Mouse (Mus musculus) liver, embryonic 14.5 days (tissue): ENCODE measurements around the gene Ppp2ca. TPM values are rescaled to one million over a fixed set of nuclear protein-coding genes. Genes with fewer than 3 reads are reported as not detected.

Experiments used
- ATAC-seq: fragments of 200-750 bp; cut with Nextera tagmentation; 2 replicates; pipeline ENCODE4 v1.8.0; 2017; ENCODE audit warnings: moderate number of reproducible peaks, mild to moderate bottlenecking, moderate library complexity; ENCODE audit not compliant: insufficient read depth
- DNase-seq, 3 experiments: peaks; one replicate each; pipeline ENCODE4 v3.0.0-alpha.2; 2012 to 2013; ENCODE audit warnings: low read depth in 3 of 3, low spot score in 3 of 3
- H3K27ac ChIP-seq: fragments of 300-500 bp; sonication (generic); 2 replicates; pipeline ENCODE4 v1.5.1; 2014; ENCODE audit warnings: moderate library complexity, mild to moderate bottlenecking, control low read depth, inconsistent platforms
- H3K27me3 ChIP-seq: fragments of 300-500 bp; sonication (generic); 2 replicates; pipeline ENCODE4 v1.6.1; 2014; ENCODE audit warnings: mild to moderate bottlenecking, low read length, moderate library complexity; ENCODE audit not compliant: control insufficient read depth, insufficient read depth
- H3K36me3 ChIP-seq: fragments of 300-500 bp; sonication (generic); replicated peaks from 2 replicates; pipeline ENCODE4 v1.6.1; 2014; ENCODE audit warnings: low read depth; ENCODE audit not compliant: control insufficient read depth, insufficient read depth
- H3K4me1 ChIP-seq, 2 experiments: fragments of 200-500 bp in 1 of 2; fragments of 300-500 bp in 1 of 2; sonication (generic) in 1 of 2; replicated peaks; 2 replicates each; pipeline ENCODE4 v1.6.1; 2012 to 2014; ENCODE audit warnings: antibody characterized with exemption in 1 of 2, inconsistent platforms in 1 of 2, low read length in 1 of 2; ENCODE audit not compliant: control insufficient read depth in 2 of 2, insufficient read depth in 2 of 2
- H3K4me2 ChIP-seq: fragments of 300-500 bp; sonication (generic); 2 replicates; pipeline ENCODE4 v1.6.1; 2014; ENCODE audit warnings: low read depth, mild to moderate bottlenecking, control low read depth, moderate library complexity
- H3K4me3 ChIP-seq, 2 experiments: fragments of 200-500 bp in 1 of 2; fragments of 300-500 bp in 1 of 2; sonication (generic) in 1 of 2; 2 replicates each; pipeline ENCODE4 v1.5.1; 2012 to 2014; ENCODE audit warnings: low read depth in 2 of 2, low read length in 2 of 2, mild to moderate bottlenecking in 2 of 2, control low read depth in 1 of 2, inconsistent platforms in 1 of 2, moderate library complexity in 1 of 2; ENCODE audit not compliant: insufficient read depth in 1 of 2
- H3K9ac ChIP-seq: fragments of 300-500 bp; sonication (generic); replicated peaks from 2 replicates; pipeline ENCODE4 v1.6.1; 2014; ENCODE audit warnings: mild to moderate bottlenecking, control low read depth, moderate library complexity
- H3K9me3 ChIP-seq: fragments of 300-500 bp; sonication (generic); 2 replicates; pipeline ENCODE4 v1.6.1; 2016; ENCODE audit warnings: low read length, mixed read lengths; ENCODE audit not compliant: control insufficient read depth
- CTCF ChIP-seq: IDR thresholded peaks from 2 replicates; pipeline ENCODE4 v1.5.1; 2016; ENCODE audit warnings: antibody characterized with exemption, low read depth, control low read depth
- EP300 ChIP-seq: IDR thresholded peaks from 2 replicates; pipeline ENCODE4 v1.6.1; 2016; ENCODE audit warnings: antibody characterized with exemption, low read depth
- WGBS: fragments of 180-500 bp; shearing (Covaris S2); extraction: QIAGEN DNeasy Blood & Tissue Kit; methylation state at CpG from one replicate; pipeline ENCODE4 v1.1.7; 2014; ENCODE audit not compliant: insufficient replicate concordance; 5-methylcytosine and 5-hydroxymethylcytosine counted together
- polyA plus RNA-seq, 2 experiments: library from polyadenylated mRNA; depleted of rRNA in 1 of 2; stranded (reverse) in 1 of 2; unstranded in 1 of 2; fragments of >200 nt; fragmentation: Nextera tagmentation in 1 of 2; extraction: Ambion mirVana in 1 of 2; gene quantifications; 2 replicates each; pipeline versions ENCODE4 v1.2.1 to v1.2.3; 2012 to 2014

Gene Ppp2ca
- polyA plus RNA-seq, 2 experiments, result 24.0 to 37.5 TPM

- no peaks in the 10 kb centered on the region for H3K27me3 ChIP-seq
- H3K9me3 ChIP-seq, result no peaks in the 10 kb centered on the region
- H3K4me2 ChIP-seq, result no peak overlapping the region
- TF ChIP-seq CTCF (no peak), EP300 (no peak)
- H3K36me3 ChIP-seq, result no peaks in the 10 kb centered on the region
- DNase-seq (no peak), ATAC-seq (no peak)
- no peak overlapping the region for H3K9ac ChIP-seq
- peaks cover 10 to 29% of the 10 kb centered on the region in 2 experiments for H3K4me1 ChIP-seq
- no peak overlapping the region for H3K27ac ChIP-seq
- WGBS, result 75% methylated on average over 8 of the region's 8 CpGs
- no peak overlapping the region for H3K4me3 ChIP-seq
These were observed 24.8 kb upstream of the Ppp2ca start for GRCm38 (mm10) chr11:52073528-52074170.

- H3K27ac ChIP-seq, result no peak overlapping the region; the same call in 1 of the 2 replicates
- DNase-seq (peak in 1 of 3 experiments; percentile 47), ATAC-seq (0 out of 2 replicates have a peak, but pooled peaks have one; percentile 51)
- no peak overlapping the region for H3K4me3 ChIP-seq
- no peaks in the 10 kb centered on the region for H3K36me3 ChIP-seq
- TF ChIP-seq EP300 (peak; percentile 47; the same call in 1 of the 2 replicates), CTCF (no peak)
- H3K4me2 ChIP-seq, result peak overlapping the region; percentile 39
- no peaks in the 10 kb centered on the region for H3K9me3 ChIP-seq
- WGBS, result 23% methylated on average over 14 of the region's 14 CpGs
- H3K9ac ChIP-seq, result no peak overlapping the region
- H3K4me1 ChIP-seq, result peaks cover 10 to 31% of the 10 kb centered on the region in 2 experiments
- H3K27me3 ChIP-seq, result no peaks in the 10 kb centered on the region
These were observed 23.6 kb upstream of the Ppp2ca start for GRCm38 (mm10) chr11:52074626-52075470.

DNA sequence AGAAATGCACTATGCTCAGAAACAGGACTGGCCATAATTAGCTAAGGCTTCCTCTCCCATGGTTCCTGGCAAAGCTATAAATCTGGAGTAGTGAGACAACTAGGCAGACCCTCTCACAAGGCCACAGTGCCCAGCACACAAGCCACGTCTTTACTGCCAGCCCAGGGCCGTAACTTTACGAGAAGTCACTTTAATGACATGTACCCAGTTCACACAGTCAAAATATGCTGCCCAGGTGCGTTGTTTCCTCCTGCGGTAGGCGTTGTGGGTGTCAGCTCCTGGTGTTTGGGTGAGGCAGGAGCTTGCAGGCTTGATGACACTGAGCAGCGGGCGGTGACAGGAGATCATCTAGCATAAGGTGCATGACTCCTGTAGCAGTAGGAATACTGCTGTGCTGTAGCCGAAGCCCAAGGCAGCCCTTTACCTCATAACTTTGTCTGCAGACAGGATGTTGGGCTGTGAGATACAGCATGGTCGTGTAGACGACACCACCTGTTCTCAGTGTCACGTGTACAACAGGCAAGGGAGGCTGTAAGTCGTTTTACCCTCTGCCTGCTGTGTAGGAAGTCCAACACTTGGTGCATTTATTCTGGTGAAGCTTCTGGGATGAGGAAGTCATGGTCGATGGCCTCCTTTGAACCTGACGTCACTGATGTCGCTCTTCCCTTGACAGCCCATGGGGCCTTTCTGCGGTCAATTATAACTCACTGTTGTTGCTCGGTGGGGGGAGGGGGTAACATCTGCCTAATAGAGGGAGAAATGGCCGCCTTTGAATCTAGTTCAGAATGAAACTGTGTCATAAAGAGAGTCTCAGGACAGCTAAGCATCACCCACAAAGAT lies 22.5 kb upstream of the Ppp2ca start:
- H3K4me2 ChIP-seq, result no peak overlapping the region

DNA sequence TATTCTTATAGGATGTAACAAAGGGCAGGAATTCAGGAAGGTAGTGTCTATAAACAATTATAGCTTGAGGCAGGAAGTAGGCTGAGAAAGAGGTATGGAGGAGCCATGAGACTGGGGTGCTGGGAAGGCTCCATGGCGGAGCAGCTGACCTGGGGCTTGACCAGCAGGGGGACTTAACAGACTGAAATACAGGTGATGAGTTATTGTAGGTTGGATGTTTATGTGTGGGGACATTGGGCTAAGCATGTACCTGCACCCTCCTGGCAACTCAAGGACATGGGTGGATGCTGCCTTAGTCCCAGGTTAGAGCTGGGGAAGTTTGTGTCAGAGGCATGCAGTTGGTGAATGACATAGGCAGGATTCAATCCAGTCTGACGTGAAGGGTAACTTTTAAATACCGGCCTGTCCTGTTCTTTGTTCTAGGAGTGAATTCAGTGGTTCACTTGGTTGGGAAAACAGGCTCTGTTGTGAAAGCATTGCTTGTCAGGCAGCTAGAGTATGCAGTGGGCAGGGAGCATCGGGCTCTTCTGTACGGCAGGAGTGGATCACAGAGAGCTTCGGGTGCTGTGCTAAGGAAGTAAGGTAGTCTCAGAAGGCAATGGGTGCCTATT lies 21.6 kb upstream of the Ppp2ca start:
- Histone ChIP-seq H3K4me1 (peaks cover 10 to 31% of the 10 kb centered on the region in 2 experiments), H3K27me3 (no peaks in the 10 kb centered on the region), H3K27ac (no peak overlapping the region), H3K9ac (no peak overlapping the region), H3K9me3 (no peaks in the 10 kb centered on the region), H3K4me3 (no peak overlapping the region), H3K36me3 (no peaks in the 10 kb centered on the region), H3K4me2 (no peak overlapping the region)
- no peak for DNase-seq
- TF ChIP-seq CTCF (peak; percentile 31; the same call in 1 of the 2 replicates), EP300 (no peak)
- no peak for ATAC-seq
- 69% methylated on average over 6 of the region's 6 CpGs for WGBS

More for the DNA sequence above, 22.5 kb upstream of the Ppp2ca start:
- H3K27me3 ChIP-seq, result no peaks in the 10 kb centered on the region
- H3K4me3 ChIP-seq, result no peak overlapping the region
- DNase-seq (no peak), ATAC-seq (no peak)
- no peaks in the 10 kb centered on the region for H3K9me3 ChIP-seq
- H3K36me3 ChIP-seq, result no peaks in the 10 kb centered on the region
- H3K4me1 ChIP-seq, result peaks cover 10 to 34% of the 10 kb centered on the region in 2 experiments
- H3K27ac ChIP-seq, result no peak overlapping the region
- WGBS, result 31% methylated on average over 19 of the region's 19 CpGs
- no peak overlapping the region for H3K9ac ChIP-seq
- TF ChIP-seq CTCF, result no peak
- no peak for TF ChIP-seq EP300
